Mouse (Mus musculus) C2C12 (cell line): ENCODE measurements around the gene Mc3r.

Experiments used
- CTCF ChIP-seq: IDR thresholded peaks from one replicate; pipeline ENCODE4 v1.5.1; 2011; ENCODE audit not compliant: control insufficient read depth, insufficient read depth, insufficient read length
- MAX ChIP-seq: IDR thresholded peaks from one replicate; pipeline ENCODE4 v1.6.1; 2011; ENCODE audit warnings: mild to moderate bottlenecking, control low read depth
- MYOD1 ChIP-seq: IDR thresholded peaks from one replicate; pipeline ENCODE4 v1.6.1; 2011; ENCODE audit warnings: low read depth; ENCODE audit not compliant: control insufficient read depth, insufficient read length
- MYOG ChIP-seq: IDR thresholded peaks from one replicate; pipeline ENCODE4 v1.6.1; 2011; ENCODE audit not compliant: control insufficient read depth, insufficient read length; ENCODE audit errors: extremely low read depth
- USF1 ChIP-seq: IDR thresholded peaks from one replicate; pipeline ENCODE4 v1.6.1; 2011; ENCODE audit warnings: low read depth, mild to moderate bottlenecking, control low read depth, moderate library complexity

GRCm38 (mm10) chr2:172245497-172245896 lies 2.8 kb upstream of the Mc3r start:
- TF ChIP-seq USF1 (no peak), CTCF (no peak), MAX (no peak), MYOD1 (no peak), MYOG (no peak)
